Mouse (Mus musculus) intestine, postnatal 0 days (tissue): ENCODE results near the gene Gpc6. TPM values are rescaled to one million over a fixed set of nuclear protein-coding genes. Genes with fewer than 3 reads are reported as not detected.

Experiments used
- ATAC-seq: fragments of 200-750 bp; cut with Nextera tagmentation; 2 replicates; pipeline ENCODE4 v1.8.0; 2017; ENCODE audit warnings: mild to moderate bottlenecking, moderate TSS enrichment, moderate library complexity
- H3K27ac ChIP-seq: fragments of 300-500 bp; sonication (generic); 2 replicates; pipeline ENCODE4 v1.5.1; 2014; ENCODE audit warnings: mild to moderate bottlenecking, low read depth, low read length, moderate library complexity
- H3K27me3 ChIP-seq: fragments of 300-500 bp; sonication (generic); replicated peaks from 2 replicates; pipeline ENCODE4 v1.6.1; 2014; ENCODE audit warnings: low read length, mixed read lengths; ENCODE audit not compliant: control insufficient read depth, insufficient read depth
- H3K36me3 ChIP-seq: fragments of 300-500 bp; sonication (generic); 2 replicates; pipeline ENCODE4 v1.6.1; 2014; ENCODE audit warnings: mild to moderate bottlenecking, moderate library complexity; ENCODE audit not compliant: control insufficient read depth, insufficient read depth
- H3K4me1 ChIP-seq: fragments of 300-500 bp; sonication (generic); replicated peaks from 2 replicates; pipeline ENCODE4 v1.6.1; 2014; ENCODE audit warnings: antibody characterized with exemption, low read length, mixed read lengths; ENCODE audit not compliant: control insufficient read depth, insufficient read depth
- H3K4me2 ChIP-seq: fragments of 300-500 bp; sonication (generic); replicated peaks from 2 replicates; pipeline ENCODE4 v1.6.1; 2014; ENCODE audit warnings: low read depth, mild to moderate bottlenecking, moderate library complexity
- H3K4me3 ChIP-seq: fragments of 300-500 bp; sonication (generic); 2 replicates; pipeline ENCODE4 v1.5.1; 2014; ENCODE audit warnings: low read depth, low read length
- H3K9ac ChIP-seq: fragments of 300-500 bp; sonication (generic); 2 replicates; pipeline ENCODE4 v1.6.1; 2014; ENCODE audit warnings: mild to moderate bottlenecking, low read depth, low read length
- H3K9me3 ChIP-seq: fragments of 300-500 bp; sonication (generic); 2 replicates; pipeline ENCODE4 v1.6.1; 2016; ENCODE audit warnings: mixed run types; ENCODE audit not compliant: control insufficient read depth
- CTCF ChIP-seq: sonication (generic); IDR thresholded peaks from 2 replicates; pipeline ENCODE4 v1.5.1; 2016; ENCODE audit warnings: low read depth, mild to moderate bottlenecking, control low read depth, antibody characterized with exemption, moderate library complexity
- WGBS: fragments of 180-500 bp; shearing (Covaris S2); extraction: QIAGEN DNeasy Blood & Tissue Kit; methylation state at CpG from one replicate; pipeline ENCODE4 v1.1.7; 2014; 5-methylcytosine and 5-hydroxymethylcytosine counted together
- polyA plus RNA-seq: library from polyadenylated mRNA; unstranded; fragments of >200 nt; fragmentation: Nextera tagmentation; extraction: Ambion mirVana; gene quantifications from 2 replicates; pipeline ENCODE4 v1.2.1, GENCODE M21; 2015

Gene Gpc6
- polyA plus RNA-seq, 1 experiment from 2014 or later: 6.6 TPM

DNA sequence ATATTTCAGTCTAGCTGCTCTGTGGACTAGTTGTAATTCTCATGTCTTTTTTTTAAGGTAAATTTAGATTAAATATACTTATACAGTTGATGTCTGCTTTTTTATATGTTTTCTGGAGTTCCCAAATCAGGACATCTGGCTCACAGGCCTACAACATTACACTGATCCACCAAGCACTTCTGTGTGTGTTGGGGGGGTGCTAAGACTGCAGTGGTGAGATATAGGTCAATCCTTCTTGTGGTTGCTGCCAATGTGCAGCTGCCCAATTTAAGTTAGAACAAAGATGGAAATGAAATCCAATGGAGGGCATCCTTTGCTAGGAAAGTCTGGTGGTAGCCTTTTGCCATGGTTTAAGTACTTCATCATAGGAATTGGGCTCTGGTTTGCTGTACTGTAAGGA lies 340.5 kb downstream of the Gpc6 start:
- Histone ChIP-seq H3K27me3 (no peaks in the 10 kb centered on the region), H3K9ac (no peak overlapping the region), H3K36me3 (no peaks in the 10 kb centered on the region), H3K27ac (no peak overlapping the region), H3K9me3 (no peaks in the 10 kb centered on the region), H3K4me3 (no peak overlapping the region), H3K4me1 (no peaks in the 10 kb centered on the region), H3K4me2 (no peak overlapping the region)
- ATAC-seq: no peak
- TF ChIP-seq CTCF: no peak

DNA sequence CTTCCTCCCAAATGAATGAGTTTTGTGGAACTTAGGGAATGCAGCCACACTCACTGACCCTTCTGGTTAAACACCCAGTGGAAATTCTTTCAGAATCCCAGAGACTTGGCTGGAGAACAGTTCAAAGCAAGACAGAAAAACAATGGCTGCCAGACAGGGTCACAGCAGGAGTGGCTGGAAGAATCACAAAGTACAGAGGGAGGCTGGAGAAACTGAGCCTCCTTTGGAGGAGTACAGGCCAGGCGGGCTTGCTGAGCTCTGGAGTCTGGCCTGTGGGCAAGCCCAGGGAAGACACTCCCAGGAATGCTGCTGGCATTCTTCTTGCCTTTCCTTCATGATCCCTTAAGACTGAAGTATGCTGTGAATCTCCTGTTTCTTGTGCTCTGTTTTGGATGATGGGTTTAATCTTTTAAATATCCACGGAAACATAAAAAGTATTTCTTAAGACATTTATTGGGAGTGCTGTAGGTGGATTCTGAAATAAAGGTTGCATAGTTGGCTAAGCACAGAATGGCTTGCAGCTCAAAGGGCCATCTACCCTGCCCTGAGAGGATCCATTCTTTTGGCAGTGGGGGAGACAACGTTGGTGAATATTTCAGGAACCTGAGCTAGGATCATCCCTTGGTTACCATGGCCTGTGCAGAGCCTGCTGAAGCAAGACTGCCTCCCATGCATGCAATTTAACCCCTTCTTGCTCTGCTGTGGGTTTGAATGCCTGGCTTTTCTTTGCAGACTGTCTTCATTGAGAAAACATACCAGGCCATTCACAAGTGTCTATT lies 342.9 kb downstream of the Gpc6 start:
- Histone ChIP-seq H3K27me3 (no peaks in the 10 kb centered on the region), H3K27ac (no peak overlapping the region), H3K4me2 (no peak overlapping the region), H3K9ac (no peak overlapping the region), H3K9me3 (no peaks in the 10 kb centered on the region), H3K36me3 (no peaks in the 10 kb centered on the region), H3K4me1 (no peaks in the 10 kb centered on the region), H3K4me3 (no peak overlapping the region)
- TF ChIP-seq CTCF: no peak
- 58% methylated on average over 3 of the region's 3 CpGs for WGBS
- no peak for ATAC-seq

DNA sequence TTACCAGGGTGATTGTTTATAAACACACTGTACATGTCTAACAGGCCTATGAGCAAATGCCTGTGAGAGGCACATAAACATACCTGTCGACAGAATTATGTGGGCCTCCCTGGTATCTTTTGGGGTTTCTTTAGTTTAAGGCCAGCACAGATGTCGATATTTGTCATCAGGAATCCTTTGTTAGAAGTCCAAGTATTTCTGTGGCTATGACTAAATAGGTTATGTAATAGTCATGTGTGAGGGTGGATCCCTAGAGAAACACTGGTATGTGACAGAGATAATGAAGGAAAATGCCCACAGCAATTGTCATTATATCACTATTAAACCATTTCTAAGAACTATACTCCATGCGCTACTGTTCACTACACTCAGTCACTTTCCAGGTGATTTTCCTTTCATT lies 358.5 kb downstream of the Gpc6 start:
- Histone ChIP-seq H3K4me3 (no peak overlapping the region), H3K27ac (no peak overlapping the region), H3K4me2 (no peak overlapping the region), H3K27me3 (no peaks in the 10 kb centered on the region), H3K9me3 (no peaks in the 10 kb centered on the region), H3K9ac (no peak overlapping the region), H3K36me3 (no peaks in the 10 kb centered on the region), H3K4me1 (no peaks in the 10 kb centered on the region)
- no peak for ATAC-seq
- WGBS: 93% methylated on average over 3 of the region's 3 CpGs
- no peak for TF ChIP-seq CTCF

DNA sequence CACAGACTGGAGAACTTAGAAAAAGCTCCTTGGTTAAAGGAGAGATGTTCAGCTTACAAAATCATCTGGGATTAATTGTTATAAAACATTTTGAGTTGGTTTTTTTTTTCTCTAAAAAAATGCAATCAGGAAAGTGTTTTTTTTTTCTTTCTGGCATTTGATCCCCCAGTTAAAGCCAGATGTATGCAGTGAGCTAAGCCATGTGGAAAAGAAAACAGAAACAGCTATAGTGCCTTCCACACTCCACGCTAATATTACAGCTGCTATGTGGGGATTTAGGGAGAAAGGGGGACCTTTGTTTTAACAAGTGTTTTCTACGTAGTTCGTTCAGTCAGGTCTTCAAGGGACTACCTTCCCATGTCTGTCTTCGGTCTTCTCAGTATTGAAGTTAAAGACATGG lies 368.6 kb downstream of the Gpc6 start:
- H3K9me3 ChIP-seq: no peaks in the 10 kb centered on the region
- H3K9ac ChIP-seq: no peak overlapping the region
- H3K4me3 ChIP-seq: no peak overlapping the region
- no peaks in the 10 kb centered on the region for H3K27me3 ChIP-seq
- no peak for ATAC-seq
- H3K27ac ChIP-seq: no peak overlapping the region
- 91% methylated on average over 4 of the region's 4 CpGs for WGBS
- no peak overlapping the region for H3K4me2 ChIP-seq
- no peaks in the 10 kb centered on the region for H3K4me1 ChIP-seq
- no peak for TF ChIP-seq CTCF
- no peaks in the 10 kb centered on the region for H3K36me3 ChIP-seq

DNA sequence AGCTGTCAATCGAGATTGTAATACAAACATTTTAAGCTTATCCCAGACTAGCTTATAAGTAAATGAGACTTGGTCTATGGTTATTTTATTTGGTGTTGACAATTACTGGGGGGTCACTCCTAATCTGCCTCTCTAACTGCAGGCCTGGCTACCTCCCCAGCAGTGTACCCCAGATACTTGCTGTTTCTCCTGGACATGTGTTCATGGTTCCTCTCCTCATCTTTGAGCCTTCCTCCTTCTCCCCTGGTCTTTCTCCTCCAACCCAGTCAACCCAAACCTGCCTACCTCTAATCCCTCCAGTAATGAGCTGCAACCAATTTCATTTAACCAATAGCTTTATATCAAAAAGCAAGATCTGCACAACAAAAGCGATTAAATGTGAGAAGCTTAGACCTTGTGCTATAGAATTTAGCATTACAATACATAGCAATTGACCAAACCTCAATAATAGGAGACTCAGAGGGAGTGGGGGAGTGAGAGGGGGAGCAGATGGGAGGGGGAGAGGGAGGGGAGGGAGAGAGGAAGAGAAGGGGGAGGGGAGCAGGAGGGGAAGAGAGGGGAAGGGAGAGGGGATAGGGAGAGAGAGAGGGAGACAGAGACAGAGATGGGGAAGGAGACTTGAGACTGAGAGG lies 371.2 kb downstream of the Gpc6 start:
- no peak for TF ChIP-seq CTCF
- no peaks in the 10 kb centered on the region for H3K4me1 ChIP-seq
- WGBS: 94% methylated on average over 2 of the region's 2 CpGs
- no peak overlapping the region for H3K27ac ChIP-seq
- H3K27me3 ChIP-seq: no peaks in the 10 kb centered on the region
- ATAC-seq: no peak
- no peaks in the 10 kb centered on the region for H3K36me3 ChIP-seq
- H3K4me2 ChIP-seq: no peak overlapping the region
- H3K9me3 ChIP-seq: no peaks in the 10 kb centered on the region
- no peak overlapping the region for H3K4me3 ChIP-seq
- H3K9ac ChIP-seq: no peak overlapping the region

DNA sequence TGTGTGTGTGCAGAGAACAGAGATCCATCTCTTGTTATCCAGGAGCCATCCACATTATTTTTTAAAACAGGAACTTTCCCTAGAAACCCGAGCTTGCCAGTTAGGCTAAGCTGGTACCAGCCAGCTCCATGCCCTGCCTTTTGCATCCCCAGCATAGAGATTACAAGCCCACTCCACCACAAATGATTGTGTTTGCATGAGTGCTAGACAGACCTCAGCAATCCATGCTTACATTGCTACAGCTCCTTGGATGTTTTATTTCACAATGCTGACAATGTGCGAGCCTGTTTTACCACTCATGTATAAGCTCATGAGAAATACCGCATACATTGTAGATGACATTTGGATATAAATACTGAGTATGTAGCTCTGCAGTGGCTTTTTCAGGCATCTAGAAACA lies 375.9 kb downstream of the Gpc6 start:
- no peak overlapping the region for H3K4me2 ChIP-seq
- H3K9me3 ChIP-seq: no peaks in the 10 kb centered on the region
- H3K27ac ChIP-seq: no peak overlapping the region
- TF ChIP-seq CTCF: no peak
- no peak overlapping the region for H3K9ac ChIP-seq
- H3K4me1 ChIP-seq: no peaks in the 10 kb centered on the region
- no peak for ATAC-seq
- H3K36me3 ChIP-seq: no peaks in the 10 kb centered on the region
- WGBS: 66% methylated on average over 3 of the region's 3 CpGs
- no peaks in the 10 kb centered on the region for H3K27me3 ChIP-seq
- H3K4me3 ChIP-seq: no peak overlapping the region
